Mouse (Mus musculus) lung, adult 2 months (tissue): Measurements from ENCODE around the gene Slc7a6.

Experiments used
- CTCF ChIP-seq: fragments of 200-500 bp; IDR thresholded peaks from 2 replicates; pipeline ENCODE4 v1.5.1; 2011; ENCODE audit warnings: mild to moderate bottlenecking, low read length, control low read depth; ENCODE audit not compliant: insufficient read depth
- POLR2A ChIP-seq: fragments of 200-500 bp; IDR thresholded peaks from 2 replicates; pipeline ENCODE4 v1.6.1; 2011; ENCODE audit warnings: low read depth, mild to moderate bottlenecking, control low read depth, low read length, borderline replicate concordance; ENCODE audit errors: extremely low read depth

GRCm38 (mm10) chr8:106213959-106214358, 45.3 kb downstream of the Slc7a6 start:
- TF ChIP-seq CTCF: no peak
- no peak for TF ChIP-seq POLR2A
